Mouse (Mus musculus) heart, adult 2 months (tissue): ENCODE results near the gene Fbln7. TPM values are rescaled to one million over a fixed set of nuclear protein-coding genes. Genes with fewer than 3 reads are reported as not detected.

Experiments
- DNase-seq, 2 experiments: peaks; one replicate each; pipeline ENCODE4 v3.0.0; 2021
- H3K27ac ChIP-seq: fragments of 200-600 bp; 2 replicates; pipeline ENCODE4 v1.8.1; 2022
- H3K27me3 ChIP-seq: fragments of 200-500 bp; 2 replicates; pipeline ENCODE4 v1.6.1; 2012; ENCODE audit warnings: mild to moderate bottlenecking, low read length, inconsistent platforms, mixed read lengths; ENCODE audit not compliant: control insufficient read depth, insufficient read depth
- H3K36me3 ChIP-seq: fragments of 200-500 bp; 2 replicates; pipeline ENCODE4 v1.6.1; 2012; ENCODE audit warnings: low read length, inconsistent platforms; ENCODE audit not compliant: control insufficient read depth, insufficient read depth
- H3K4me1 ChIP-seq: fragments of 200-500 bp; 2 replicates; pipeline ENCODE4 v1.6.1; 2011; ENCODE audit warnings: low read length; ENCODE audit not compliant: control insufficient read depth, insufficient read depth
- H3K4me3 ChIP-seq: fragments of 200-600 bp; 2 replicates; pipeline ENCODE4 v1.8.1; 2022
- H3K79me2 ChIP-seq: fragments of 200-500 bp; replicated peaks from 2 replicates; pipeline ENCODE4 v1.6.1; 2012; ENCODE audit warnings: mild to moderate bottlenecking, inconsistent platforms, low read length, moderate library complexity, mixed read lengths; ENCODE audit not compliant: control insufficient read depth, insufficient read depth
- H3K9ac ChIP-seq: fragments of 200-500 bp; 2 replicates; pipeline ENCODE4 v1.6.1; 2012; ENCODE audit warnings: low read depth, mild to moderate bottlenecking, control low read depth, inconsistent platforms, low read length, mixed read lengths
- CTCF ChIP-seq: fragments of 200-600 bp; IDR thresholded peaks from 2 replicates; pipeline ENCODE4 v1.8.1; 2022; ENCODE audit warnings: antibody characterized with exemption, mild to moderate bottlenecking, moderate library complexity
- EP300 ChIP-seq: fragments of 200-500 bp; IDR thresholded peaks from 2 replicates; pipeline ENCODE4 v1.6.1; 2011; ENCODE audit warnings: low read depth, low read length, control low read depth; ENCODE audit not compliant: insufficient read depth
- POLR2A ChIP-seq: fragments of 200-500 bp; IDR thresholded peaks from 2 replicates; pipeline ENCODE4 v1.6.1; 2011; ENCODE audit warnings: mild to moderate bottlenecking, low read depth, low read length, control low read depth; ENCODE audit not compliant: insufficient read depth
- WGBS: fragments of 180-500 bp; shearing (Covaris S2); methylation state at CpG from one replicate; pipeline ENCODE4 v1.1.7; 2018; 5-methylcytosine and 5-hydroxymethylcytosine counted together
- intact Hi-C: fragments of 180-260 bp; cut with DNase I; formaldehyde crosslinking; loops from one replicate; pipeline ENCODE4 v1.15.1; 2025
- polyA plus RNA-seq: library from polyadenylated mRNA; depleted of rRNA; stranded (reverse); fragments of >200 nt; gene quantifications from 2 replicates; pipeline ENCODE4 v1.2.3, GENCODE M21; 2012
- total RNA-seq, 2 experiments: library from RNA; stranded (reverse); gene quantifications; 2 replicates each; pipeline ENCODE4 v1.2.3; 2021

Fbln7 gene
- total and polyA plus RNA-seq, 3 experiments: 0.50 to 0.61 (median 0.61) TPM

DNA sequence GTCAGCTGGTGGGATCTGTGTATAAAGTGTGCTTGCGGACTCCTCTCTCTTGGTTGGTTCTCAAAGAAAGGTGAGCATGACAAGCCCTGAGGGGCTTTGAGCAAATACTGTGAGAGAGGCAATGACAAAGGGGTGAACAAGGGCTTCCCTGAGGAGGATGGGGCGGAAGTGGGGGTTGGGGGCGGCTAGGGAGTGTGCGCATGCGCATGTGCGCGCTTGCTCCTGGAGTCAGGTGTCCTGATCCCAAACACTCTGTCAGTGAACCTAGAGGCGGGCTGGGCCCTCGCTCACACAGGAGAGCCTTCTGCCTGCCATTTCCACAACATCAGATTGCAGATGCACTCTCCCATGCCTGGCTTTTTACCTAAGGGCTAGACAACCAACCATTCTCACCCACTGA lies 9.5 kb downstream of the Fbln7 start:
- no peaks in the 10 kb centered on the region for H3K36me3 ChIP-seq
- no peaks in the 10 kb centered on the region for H3K27me3 ChIP-seq
- no peaks in the 10 kb centered on the region for H3K4me1 ChIP-seq
- no peak overlapping the region for H3K4me3 ChIP-seq
- no peaks in the 10 kb centered on the region for H3K79me2 ChIP-seq
- H3K9ac ChIP-seq: no peak overlapping the region
- no peak for DNase-seq
- TF ChIP-seq CTCF: no peak
- TF ChIP-seq POLR2A: no peak
- TF ChIP-seq EP300: no peak
- intact Hi-C loops: no loop called here
- WGBS: 85% methylated on average over 9 of the region's 9 CpGs
- H3K27ac ChIP-seq: no peak overlapping the region

DNA sequence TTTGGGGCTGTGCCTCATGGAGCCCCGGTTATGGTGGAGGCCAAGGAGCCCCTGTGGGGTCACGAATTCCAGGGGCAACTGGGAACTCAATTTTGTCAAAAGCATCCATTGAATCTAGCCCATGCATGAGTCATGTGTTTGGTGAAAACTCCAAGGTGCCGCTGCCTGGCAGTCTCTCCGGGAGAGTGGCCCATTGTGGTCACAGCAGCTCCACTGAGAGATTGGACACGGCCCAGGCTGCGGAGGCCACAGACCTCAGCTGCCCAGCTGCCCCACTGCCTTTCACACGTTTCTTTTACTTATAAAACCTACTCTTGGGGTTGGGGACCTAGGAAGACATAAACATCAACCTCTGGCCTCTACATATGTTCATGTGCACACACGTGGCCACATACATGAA lies 12.7 kb downstream of the Fbln7 start:
- DNase-seq: no peak
- no peak overlapping the region for H3K9ac ChIP-seq
- TF ChIP-seq EP300 (no peak), CTCF (no peak), POLR2A (no peak)
- no peaks in the 10 kb centered on the region for H3K27me3 ChIP-seq
- H3K4me3 ChIP-seq: no peak overlapping the region
- H3K36me3 ChIP-seq: no peaks in the 10 kb centered on the region
- no peaks in the 10 kb centered on the region for H3K4me1 ChIP-seq
- WGBS: 72% methylated on average over 8 of the region's 8 CpGs
- no peaks in the 10 kb centered on the region for H3K79me2 ChIP-seq
- intact Hi-C loops: no loop called here
- no peak overlapping the region for H3K27ac ChIP-seq

DNA sequence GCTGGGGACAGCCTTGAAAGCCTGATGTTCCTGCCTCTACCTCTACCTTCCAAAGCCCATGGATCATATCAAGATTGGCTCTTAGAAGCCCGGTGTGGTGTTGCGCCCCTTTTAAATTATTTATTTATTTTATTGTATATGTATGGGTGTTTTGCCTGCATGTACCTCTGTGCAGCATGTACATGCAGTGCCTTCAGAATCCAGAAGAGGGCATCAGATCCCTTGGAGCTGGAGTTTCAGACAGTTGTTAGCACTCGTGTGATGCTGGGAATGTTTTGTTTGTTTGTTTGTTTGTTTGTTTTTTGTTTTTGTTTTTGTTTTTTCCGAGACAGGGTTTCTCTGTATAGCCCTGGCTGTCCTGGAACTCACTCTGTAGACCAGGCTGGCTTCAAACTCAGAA lies 18.5 kb downstream of the Fbln7 start:
- no peak for TF ChIP-seq EP300
- peak; percentile 53 for TF ChIP-seq CTCF
- no peak for TF ChIP-seq POLR2A
- intact Hi-C loops: no loop called here
- no peak overlapping the region for H3K27ac ChIP-seq

DNA sequence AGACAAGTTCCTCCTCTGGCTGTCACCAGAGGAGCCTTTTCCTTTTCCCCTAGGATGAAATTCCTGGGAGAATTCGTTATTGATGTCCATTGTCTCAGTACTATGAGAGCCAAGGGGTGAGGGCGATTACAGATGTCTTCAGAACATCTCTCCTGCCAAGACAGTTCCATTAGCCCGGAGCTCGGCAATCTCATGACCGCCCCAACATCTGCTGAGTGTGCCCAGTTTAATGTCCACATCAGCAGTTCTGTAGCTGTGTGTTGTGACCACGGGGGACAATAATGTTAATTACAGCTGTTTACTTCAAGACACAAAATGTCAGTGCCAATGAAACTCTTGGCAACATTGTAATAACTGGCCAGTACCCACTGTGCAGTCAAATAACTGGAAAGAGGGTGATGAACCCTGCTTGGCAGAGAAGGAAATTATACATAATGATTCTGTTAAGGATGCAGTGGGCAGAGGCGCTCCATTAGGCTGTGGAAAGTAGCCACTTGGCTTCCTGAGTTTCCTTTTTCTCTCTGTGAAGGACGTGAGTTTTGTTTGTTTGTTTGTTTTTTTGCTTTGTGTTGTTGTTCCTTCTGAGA lies 22.5 kb downstream of the Fbln7 start:
- 79% methylated on average over 8 of the region's 8 CpGs for WGBS

More for the DNA sequence above, 18.5 kb downstream of the Fbln7 start:
- Histone ChIP-seq H3K79me2 (no peaks in the 10 kb centered on the region), H3K27me3 (no peaks in the 10 kb centered on the region), H3K9ac (no peak overlapping the region), H3K4me3 (no peak overlapping the region), H3K4me1 (no peaks in the 10 kb centered on the region), H3K36me3 (no peaks in the 10 kb centered on the region)
- 71% methylated on average over 4 of the region's 4 CpGs for WGBS
- DNase-seq: no peak

DNA sequence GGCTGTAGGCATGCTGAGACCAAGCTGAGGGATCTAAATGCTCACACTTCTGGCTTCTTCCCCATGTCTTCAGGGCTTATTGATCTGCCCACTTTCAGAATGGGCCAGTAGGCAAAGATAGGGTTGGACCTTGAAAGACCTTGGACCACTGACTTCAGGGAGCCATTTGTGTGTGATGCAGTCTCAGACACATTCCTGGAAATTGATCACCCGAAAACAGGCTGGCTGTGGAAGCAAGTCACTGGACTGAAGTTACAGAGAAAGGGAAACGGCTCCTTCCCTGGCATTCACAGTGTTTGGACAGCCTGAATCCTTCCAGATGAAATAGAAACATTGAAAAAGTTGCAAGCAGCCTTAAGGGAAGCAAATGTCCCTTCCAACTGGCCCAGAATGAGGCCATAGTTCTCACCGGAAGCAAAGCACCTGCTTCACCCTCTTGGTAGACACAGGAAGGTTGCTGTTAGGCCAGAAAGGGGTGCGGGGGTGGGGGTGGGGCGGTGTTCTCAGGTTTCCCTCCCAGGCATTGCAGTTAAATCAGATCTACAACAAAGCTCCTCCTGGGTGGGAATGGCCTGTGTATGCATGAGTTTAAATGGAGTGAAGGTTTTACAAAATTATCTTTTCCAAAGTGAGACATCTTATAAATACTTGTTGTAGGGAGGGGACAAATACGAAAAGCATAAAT lies 25.2 kb downstream of the Fbln7 start:
- WGBS: 69% methylated on average over 6 of the region's 6 CpGs
- Histone ChIP-seq H3K4me3 (no peak overlapping the region), H3K9ac (no peak overlapping the region), H3K27ac (no peak overlapping the region), H3K79me2 (no peaks in the 10 kb centered on the region), H3K27me3 (no peaks in the 10 kb centered on the region), H3K4me1 (no peaks in the 10 kb centered on the region), H3K36me3 (no peaks in the 10 kb centered on the region)
- TF ChIP-seq CTCF (no peak), POLR2A (no peak), EP300 (no peak)
- no peak for DNase-seq
- intact Hi-C loops: no loop called here

More for the DNA sequence above, 22.5 kb downstream of the Fbln7 start:
- TF ChIP-seq POLR2A (no peak), EP300 (no peak), CTCF (no peak)
- H3K9ac ChIP-seq: no peak overlapping the region
- no peak for DNase-seq
- H3K36me3 ChIP-seq: no peaks in the 10 kb centered on the region
- H3K79me2 ChIP-seq: no peaks in the 10 kb centered on the region
- intact Hi-C loops: no loop called here
- H3K4me3 ChIP-seq: no peak overlapping the region
- no peaks in the 10 kb centered on the region for H3K4me1 ChIP-seq
- no peak overlapping the region for H3K27ac ChIP-seq
- H3K27me3 ChIP-seq: no peaks in the 10 kb centered on the region

DNA sequence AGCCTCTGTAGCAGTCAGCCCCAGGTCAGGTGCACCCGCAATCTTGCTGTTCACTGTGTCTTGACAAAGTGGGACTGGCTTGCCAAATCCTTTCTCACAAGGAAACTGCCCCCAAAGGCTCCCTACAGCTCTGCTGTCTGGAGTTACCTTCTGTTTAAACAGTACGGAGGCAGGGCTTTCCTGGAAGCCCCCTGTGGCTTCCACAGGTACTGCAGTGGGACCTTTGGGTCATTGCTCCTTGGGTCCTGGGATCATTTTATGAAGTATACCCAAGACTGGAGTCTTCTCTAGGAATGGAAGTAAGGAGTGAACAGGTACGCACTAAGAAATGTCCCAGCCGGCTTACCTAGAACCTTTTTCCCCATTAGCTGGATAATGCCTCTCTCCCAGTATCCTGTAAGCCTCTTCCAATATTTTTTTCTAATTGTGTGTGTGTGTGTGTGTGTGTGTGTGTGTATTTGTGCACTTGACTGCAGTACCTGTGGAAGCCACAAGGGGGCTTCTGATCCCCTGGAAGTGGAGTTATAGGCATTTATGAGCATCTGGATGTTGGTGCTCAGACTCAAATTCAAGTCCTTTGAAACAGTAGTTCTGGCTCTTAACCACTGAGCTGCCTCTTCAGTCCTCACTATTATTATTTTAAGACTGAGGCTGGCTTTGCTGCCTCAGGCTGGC lies 28.0 kb downstream of the Fbln7 start:
- Histone ChIP-seq H3K4me3 (no peak overlapping the region), H3K4me1 (no peaks in the 10 kb centered on the region), H3K36me3 (no peaks in the 10 kb centered on the region), H3K27me3 (no peaks in the 10 kb centered on the region), H3K9ac (no peak overlapping the region), H3K79me2 (no peaks in the 10 kb centered on the region), H3K27ac (no peak overlapping the region)
- TF ChIP-seq EP300 (no peak), CTCF (peak; percentile 22; the same call in 1 of the 2 replicates)
- intact Hi-C loops: no loop called here
- 83% methylated on average over 4 of the region's 4 CpGs for WGBS
- no peak for DNase-seq
